Mouse (Mus musculus) erythroblast, embryonic 14.5 days (primary cell): ENCODE data around the gene Ltbp1.

ENCODE experiments used
- GATA1 ChIP-seq: IDR thresholded peaks from 2 replicates; pipeline ENCODE4 v1.6.1; 2012; ENCODE audit warnings: low read length, inconsistent platforms, mixed read lengths
- TAL1 ChIP-seq: IDR thresholded peaks from 3 replicates; pipeline ENCODE4 v1.6.1; 2012; ENCODE audit warnings: low read length, inconsistent platforms, mixed read lengths

DNA sequence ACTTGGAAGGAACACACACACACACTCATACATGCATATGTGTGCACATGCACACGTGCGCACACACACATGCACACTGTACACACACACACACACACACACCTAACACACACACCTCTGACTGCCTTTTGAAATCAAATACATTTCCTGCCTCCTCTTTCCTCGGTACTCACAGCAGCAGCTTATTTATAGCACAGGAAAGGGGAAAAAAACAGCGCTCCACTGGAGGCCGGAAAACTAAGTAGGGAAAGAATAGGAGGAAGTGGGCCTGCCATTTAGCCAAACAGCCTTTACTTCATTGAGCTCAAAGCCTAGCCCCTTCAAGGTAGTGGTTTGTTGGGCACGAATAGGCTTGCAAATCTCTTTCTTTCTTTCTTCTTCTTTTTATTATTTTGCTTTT, 430.2 kb downstream of the Ltbp1 start, which contains the start of gene Rasgrp3:
- TF ChIP-seq TAL1 (no peak), GATA1 (no peak)
